Mouse (Mus musculus): ENCODE results near the gene Mr1. TPM values are rescaled to one million over a fixed set of nuclear protein-coding genes. Genes with fewer than 3 reads are reported as not detected.

Gene Mr1
- total RNA-seq, 2 experiments from 2014 or later: 3.2 to 3.3 TPM

DNA sequence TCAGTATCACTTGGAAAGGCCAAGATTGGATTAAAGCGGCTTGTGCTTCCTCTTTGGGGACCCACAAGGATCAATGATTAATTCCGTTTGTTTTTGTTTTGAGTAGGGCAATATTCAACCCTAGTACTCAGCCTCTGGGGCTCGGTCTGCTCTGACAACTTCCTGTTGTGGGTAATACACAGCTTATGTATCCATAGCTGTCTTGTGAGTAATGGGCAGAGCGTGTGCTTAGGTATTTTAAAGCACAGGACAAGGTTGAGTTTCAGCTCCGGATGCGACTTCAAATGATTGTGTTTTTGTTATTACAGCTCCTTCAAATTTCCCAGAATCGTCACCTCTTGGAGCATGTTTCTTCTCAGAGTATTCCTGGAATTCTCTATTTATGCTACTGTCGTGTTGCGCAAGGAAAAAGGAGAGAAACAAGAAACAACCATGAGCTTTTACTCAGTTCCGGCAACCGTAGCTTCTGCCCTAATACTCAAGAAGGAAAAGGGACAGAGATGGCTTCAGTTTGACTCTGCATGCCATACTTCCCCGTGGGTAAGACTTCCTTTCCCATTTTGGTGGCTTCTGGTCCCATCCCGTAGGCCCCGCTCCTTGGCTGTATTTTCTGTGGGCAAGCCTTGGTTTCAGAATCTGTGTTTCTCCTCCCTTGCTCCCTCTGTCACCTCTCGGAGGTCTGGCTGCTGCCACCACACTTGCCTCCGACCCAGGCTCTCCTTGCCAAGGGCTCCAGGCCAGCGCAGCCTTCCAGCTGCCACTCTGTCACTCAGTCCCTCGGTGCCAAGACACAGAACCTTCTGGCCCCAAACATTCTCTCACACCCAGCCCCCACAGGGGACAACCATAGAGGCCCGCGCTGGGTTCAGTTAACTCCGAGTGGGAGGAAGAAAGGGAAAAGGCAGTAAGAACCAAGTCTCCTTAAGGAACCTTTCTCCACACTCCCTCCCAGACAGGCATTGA, 24.4 kb downstream of the Mr1 start:
- no peak for TF ChIP-seq CTCF (conservative IDR thresholded peaks at IDR 0.05)
- H3K4me3 ChIP-seq: no peak overlapping the region
- H3K27ac ChIP-seq: no peak overlapping the region
- DNase-seq (ENCODE audit: low spot score in 2 of 2): peak; percentile 53 to 61

DNA sequence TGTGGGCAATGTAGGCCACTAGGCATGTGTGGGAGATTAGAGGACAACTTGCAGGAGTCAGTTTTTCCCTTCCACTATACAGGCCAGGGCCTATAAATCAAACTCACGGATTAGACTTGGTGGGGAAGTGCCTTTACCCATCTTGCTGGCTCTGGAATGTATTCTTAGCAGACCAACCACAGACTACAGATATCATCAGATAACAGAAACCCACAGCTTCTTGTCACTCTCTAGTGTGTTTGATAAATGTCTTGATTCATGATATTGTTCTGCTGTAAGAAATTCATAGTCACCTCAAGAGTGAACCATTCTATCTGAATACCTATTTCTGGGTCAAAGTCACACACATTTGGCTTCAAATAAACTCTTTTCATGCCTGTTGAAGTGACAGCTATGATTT, 26.9 kb downstream of the Mr1 start:
- no peak overlapping the region for H3K27ac ChIP-seq
- DNase-seq (ENCODE audit: low spot score in 2 of 2): no peak
- H3K4me3 ChIP-seq: no peak overlapping the region
- no peak for TF ChIP-seq CTCF (conservative IDR thresholded peaks at IDR 0.05)

DNA sequence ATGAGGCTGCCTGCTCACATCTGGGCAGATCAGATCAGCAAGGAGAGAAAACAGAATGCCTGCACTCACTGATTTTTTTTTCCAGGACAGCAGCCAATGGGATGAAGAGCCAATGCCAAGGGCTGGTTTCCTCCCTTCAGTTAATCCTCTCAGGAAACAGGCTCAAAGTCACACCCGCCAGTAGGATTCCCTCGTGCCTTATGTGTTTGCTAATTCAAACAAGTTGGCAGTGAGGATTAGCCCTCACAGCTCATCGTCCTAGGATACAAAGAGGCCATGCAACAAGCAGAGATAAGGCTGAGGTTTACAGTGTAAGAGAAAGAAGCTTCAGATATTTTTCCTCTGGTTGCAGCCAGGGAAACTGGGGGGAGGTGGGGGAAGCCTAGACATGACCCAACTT, 32.7 kb downstream of the Mr1 start:
- DNase-seq (ENCODE audit: low spot score in 2 of 2): no peak
- Histone ChIP-seq H3K27ac (no peak overlapping the region), H3K4me3 (no peak overlapping the region)
- no peak for TF ChIP-seq CTCF (conservative IDR thresholded peaks at IDR 0.05)

DNA sequence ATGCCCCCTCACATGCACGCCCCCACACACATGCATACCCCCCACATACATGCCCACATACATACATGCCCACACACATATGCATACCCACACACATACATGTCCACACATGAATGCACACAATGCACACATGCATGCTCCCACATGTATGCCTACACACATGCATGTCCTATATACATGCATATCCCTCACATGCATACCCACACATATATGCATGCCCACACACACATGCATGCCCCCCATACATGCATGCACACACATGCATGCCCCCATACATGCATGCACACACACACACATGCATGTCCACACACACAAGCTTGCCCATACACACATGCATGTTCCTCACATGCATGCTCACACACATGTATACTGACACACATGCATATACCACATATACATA, 33.7 kb downstream of the Mr1 start:
- H3K4me3 ChIP-seq: no peak overlapping the region
- no peak for TF ChIP-seq CTCF (conservative IDR thresholded peaks at IDR 0.05)
- no peak for DNase-seq (ENCODE audit: low spot score in 2 of 2)
- no peak overlapping the region for H3K27ac ChIP-seq

DNA sequence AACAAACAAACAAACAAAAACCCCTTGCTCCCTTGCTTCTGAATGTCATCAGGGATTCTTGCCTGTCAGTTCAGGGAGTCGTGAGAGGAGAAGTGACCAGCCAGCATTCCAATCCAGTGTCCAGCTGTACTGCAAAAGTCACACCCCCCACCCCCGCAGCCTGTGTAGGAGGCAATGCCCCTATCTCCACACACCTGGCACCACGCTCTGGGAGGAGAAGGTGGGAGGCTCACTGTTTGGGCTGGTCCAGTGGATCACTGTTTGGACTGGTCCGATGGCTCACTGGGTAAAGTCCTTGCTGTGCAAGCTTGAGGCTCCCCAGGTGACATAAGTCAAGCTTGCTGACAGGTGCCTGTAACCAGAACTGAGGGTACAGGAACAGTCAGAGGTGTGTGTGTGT, 34.5 kb downstream of the Mr1 start:
- no peak for DNase-seq (ENCODE audit: low spot score in 2 of 2)
- no peak for TF ChIP-seq CTCF (conservative IDR thresholded peaks at IDR 0.05)
- Histone ChIP-seq H3K4me3 (no peak overlapping the region), H3K27ac (no peak overlapping the region)

DNA sequence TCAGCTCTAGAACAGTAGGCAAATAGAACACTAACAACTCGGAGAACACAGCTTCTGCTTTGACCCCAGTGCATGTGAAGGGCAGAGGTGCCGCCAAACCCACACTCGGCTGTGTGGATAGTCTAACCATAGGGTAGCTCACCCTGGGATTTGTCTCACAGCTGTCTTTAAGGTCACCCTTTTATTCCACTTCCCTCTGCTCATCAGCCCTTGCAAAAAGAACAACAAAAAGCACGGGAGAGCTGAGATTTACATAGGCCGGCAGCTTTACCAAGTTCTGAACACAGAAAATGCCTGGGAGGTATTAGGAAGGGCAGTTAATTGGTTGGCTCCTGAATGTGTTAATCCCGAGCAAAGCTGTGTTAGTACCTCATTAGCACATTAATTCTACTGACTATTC, 35.1 kb downstream of the Mr1 start:
- TF ChIP-seq CTCF (conservative IDR thresholded peaks at IDR 0.05): no peak
- Histone ChIP-seq H3K27ac (no peak overlapping the region), H3K4me3 (no peak overlapping the region)
- DNase-seq (ENCODE audit: low spot score in 2 of 2): no peak

DNA sequence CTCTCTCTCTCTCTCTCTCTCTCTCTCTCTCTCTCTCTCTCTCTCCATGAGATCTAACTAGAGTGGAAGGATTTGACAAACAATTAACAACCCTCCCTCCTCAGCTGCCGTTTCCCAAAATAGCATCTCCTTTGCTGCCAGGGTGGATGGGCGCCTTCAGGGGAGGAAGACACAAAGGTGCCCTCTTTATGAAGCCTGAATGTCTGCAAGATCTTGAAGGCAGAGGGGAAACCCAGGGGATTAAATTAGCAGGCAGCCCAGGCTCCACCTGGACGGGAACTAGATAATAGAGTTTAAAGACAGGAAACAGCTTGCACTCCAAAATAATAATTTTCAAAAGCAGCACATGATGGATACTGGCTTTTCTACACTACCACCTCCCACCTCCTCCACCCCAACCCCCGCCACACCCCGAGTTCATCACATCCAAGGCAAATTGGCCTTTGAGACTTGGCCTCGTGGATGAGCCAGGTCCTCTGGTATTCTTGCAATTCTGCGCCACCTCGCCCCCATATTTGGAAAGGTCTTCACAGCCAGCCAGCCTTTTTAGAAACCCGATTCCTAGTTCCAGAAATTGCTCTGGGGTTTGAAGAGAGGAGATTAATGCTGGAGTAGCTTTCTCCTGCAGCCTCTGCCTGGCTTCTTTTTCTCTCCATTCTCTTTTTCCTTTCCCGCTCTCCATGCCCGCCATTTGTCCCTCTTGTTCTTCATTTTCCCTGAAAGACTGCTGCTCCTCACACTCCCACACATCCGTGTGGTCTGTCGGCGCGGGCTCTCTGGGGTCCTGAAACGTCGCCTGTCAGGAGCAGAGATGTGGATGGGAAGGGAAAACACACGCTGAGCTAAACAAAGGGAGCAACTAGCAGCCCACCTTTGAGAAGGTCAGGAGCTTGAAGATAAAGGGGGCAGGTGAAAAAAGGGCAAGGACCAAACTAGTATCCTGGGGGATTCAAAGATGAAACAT, 36.9 kb downstream of the Mr1 start:
- H3K4me3 ChIP-seq: peak overlapping the region; percentile 11; the same call in 1 of the 2 replicates
- TF ChIP-seq CTCF (conservative IDR thresholded peaks at IDR 0.05): no peak
- H3K27ac ChIP-seq: peak overlapping the region; percentile 61
- no peak for DNase-seq (ENCODE audit: low spot score in 2 of 2)

DNA sequence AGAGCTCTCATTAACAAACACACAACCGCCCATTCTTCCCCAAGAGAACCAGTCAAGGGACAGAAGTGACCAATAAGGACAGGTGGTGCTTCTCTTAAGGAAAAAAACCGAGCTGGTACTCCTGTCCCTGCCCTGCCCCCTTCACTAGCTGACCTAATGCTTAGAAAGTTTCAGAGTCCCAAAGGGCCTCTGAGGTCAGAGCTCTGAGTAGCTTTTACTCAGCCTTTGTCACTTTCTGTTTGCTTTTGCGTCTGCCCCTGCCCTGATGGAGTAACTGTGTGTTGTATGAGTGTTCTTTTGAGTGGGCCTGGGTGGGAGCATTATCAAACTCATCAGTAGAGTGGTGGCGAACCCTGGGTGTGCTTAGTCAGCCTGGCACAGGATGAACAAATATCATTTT, 38.2 kb downstream of the Mr1 start:
- no peak for DNase-seq (ENCODE audit: low spot score in 2 of 2)
- peak overlapping the region; percentile 57; the same call in 1 of the 2 replicates for H3K27ac ChIP-seq
- no peak overlapping the region for H3K4me3 ChIP-seq
- TF ChIP-seq CTCF (conservative IDR thresholded peaks at IDR 0.05): no peak

DNA sequence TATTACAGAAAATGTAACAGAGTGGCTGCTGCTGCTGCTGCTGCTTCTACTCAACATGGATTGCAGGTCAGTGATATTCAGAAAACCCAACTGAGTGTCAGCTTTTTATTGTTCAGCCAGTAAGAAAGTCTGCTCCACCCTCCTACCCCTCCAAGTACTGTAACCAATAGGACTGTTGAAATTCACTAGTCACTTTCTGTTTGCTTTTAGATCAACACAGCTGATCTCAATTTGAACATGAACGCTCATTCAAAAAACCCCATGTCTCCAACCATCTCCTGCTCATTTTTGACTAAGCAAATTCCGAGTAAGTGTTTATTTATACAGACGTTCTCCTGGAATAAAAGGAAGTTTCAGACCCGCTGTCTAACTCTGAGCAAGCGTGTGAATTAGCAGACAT, 38.8 kb downstream of the Mr1 start:
- no peak for TF ChIP-seq CTCF (conservative IDR thresholded peaks at IDR 0.05)
- DNase-seq (ENCODE audit: low spot score in 2 of 2): no peak
- Histone ChIP-seq H3K4me3 (no peak overlapping the region), H3K27ac (no peak overlapping the region)

DNA sequence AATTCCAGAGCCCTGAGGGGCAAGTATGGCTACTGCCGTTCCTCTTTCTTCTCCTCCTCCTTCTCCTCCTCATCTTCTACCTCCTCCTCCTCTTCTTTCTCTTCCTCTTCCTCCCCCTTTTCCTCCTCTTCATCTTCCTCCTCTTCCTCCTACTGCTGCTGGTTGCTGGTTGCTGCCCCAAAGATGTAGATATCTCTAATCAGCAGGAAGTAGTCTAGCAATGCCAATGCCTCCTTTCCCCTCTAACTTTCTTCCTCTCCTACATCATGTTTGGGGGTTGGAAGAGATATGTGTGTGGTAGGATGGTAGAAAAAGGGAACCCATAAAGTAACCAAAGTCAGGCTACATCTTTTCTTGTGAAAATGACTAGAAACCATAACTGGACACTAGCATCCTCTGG, 40.3 kb downstream of the Mr1 start:
- TF ChIP-seq CTCF (conservative IDR thresholded peaks at IDR 0.05): no peak
- H3K4me3 ChIP-seq: no peak overlapping the region
- no peak for DNase-seq (ENCODE audit: low spot score in 2 of 2)

DNA sequence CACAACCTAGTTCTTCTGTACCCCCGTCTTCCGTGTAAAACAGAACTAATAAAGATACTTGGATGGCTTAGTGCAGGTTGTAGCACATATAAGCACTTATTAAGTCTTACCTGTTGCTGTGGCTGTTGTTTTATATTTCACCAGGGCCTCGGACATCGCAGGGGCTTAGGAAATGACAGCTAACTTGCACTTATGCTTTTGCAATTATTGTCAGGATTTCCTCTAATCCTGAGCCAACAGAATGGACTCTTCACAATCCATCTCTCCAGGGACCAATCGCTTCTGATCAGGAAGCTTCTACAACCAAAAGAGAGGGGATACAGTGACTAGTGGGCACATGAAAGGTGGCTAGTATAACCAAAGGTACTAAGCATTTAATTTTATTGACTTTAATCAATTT, 42.6 kb downstream of the Mr1 start:
- Histone ChIP-seq H3K27ac (no peak overlapping the region), H3K4me3 (no peak overlapping the region)
- DNase-seq (ENCODE audit: low spot score in 2 of 2): no peak
- no peak for TF ChIP-seq CTCF (conservative IDR thresholded peaks at IDR 0.05)

More for the DNA sequence above, 40.3 kb downstream of the Mr1 start:
- H3K27ac ChIP-seq: peak overlapping the region; percentile 16; the same call in 1 of the 2 replicates

DNA sequence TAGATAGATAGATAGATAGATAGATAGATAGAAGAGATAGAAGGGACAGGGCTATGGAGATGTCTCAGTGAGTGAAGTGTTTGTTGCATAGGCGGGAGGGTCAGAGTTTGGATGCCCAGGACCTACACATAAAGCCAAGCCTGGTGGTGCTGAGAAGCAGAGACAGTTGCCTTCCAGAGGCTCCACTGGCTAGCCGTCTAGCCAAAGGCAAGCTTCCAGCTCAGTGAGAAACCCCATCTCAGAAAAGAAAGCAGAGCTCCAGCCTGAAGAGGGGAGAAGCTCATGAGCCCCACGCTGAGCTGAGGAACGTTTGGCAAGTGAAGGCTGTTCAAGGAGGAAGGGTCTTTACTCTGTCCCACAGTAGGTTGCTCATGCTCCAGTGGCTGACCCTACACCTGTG, 44.0 kb downstream of the Mr1 start:
- no peak for TF ChIP-seq CTCF (conservative IDR thresholded peaks at IDR 0.05)
- Histone ChIP-seq H3K4me3 (no peak overlapping the region), H3K27ac (no peak overlapping the region)
- no peak for DNase-seq (ENCODE audit: low spot score in 2 of 2)

DNA sequence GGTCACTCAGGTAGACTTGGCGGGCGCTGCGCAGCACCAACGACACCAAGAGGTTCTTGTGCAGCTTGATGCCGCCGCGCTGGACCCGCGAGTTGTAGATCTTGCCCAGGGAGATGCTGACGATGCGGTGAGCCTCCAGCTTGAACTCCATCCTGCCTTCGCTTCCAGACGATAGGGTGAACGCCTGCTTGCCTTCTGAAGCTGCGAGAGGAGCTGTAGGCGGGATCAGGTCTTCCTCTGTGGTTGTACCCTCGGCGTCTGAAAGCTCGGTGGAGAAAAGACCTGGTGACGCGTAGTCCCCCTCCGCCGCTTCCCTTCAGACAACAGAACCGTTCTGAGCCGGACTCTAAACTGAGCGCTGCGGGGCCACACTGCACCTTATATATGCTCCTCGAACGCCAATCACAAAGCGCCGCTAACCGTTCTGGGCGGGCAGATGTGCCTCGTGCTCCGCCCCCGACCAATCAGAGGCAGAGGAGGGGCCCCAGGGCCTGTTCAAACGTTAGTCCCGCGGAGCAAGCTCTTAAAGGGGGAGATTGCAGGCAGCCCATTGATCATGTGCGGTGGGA, 47.2 kb downstream of the Mr1 start, which contains the start of gene Ier5:
TSS of gene Ier5 (minus strand) at position 357 of the 569 bp plus-strand sequence.
- Histone ChIP-seq H3K4me3 (peak within 1 kb of the TSS; percentile 93), H3K27ac (peak within 1 kb of the TSS; percentile 99)
- DNase-seq (ENCODE audit: low spot score in 2 of 2): peak; percentile 95 to 96
- peak; percentile 31 for TF ChIP-seq CTCF (conservative IDR thresholded peaks at IDR 0.05)
